Mouse (Mus musculus) small intestine, adult 2 months (tissue): ENCODE measurements around the gene Fcgr4. TPM values are rescaled to one million over a fixed set of nuclear protein-coding genes. Genes with fewer than 3 reads are reported as not detected.
"Not testable (repeated sequence)": the region's sequence is repeated elsewhere in the genome, so short reads cannot be mapped to it uniquely, and the experiment has no call there.

ENCODE experiments used
- H3K27ac ChIP-seq: fragments of 200-500 bp; 2 replicates; pipeline ENCODE4 v1.5.1; 2012; ENCODE audit warnings: low read depth, low read length, control low read depth, inconsistent platforms; ENCODE audit not compliant: insufficient read depth
- H3K27me3 ChIP-seq: fragments of 200-500 bp; 2 replicates; pipeline ENCODE4 v1.6.1; 2012; ENCODE audit warnings: mild to moderate bottlenecking, moderate library complexity, low read length, inconsistent platforms; ENCODE audit not compliant: control insufficient read depth, insufficient read depth
- H3K36me3 ChIP-seq: fragments of 200-500 bp; 2 replicates; pipeline ENCODE4 v1.6.1; 2012; ENCODE audit warnings: mild to moderate bottlenecking, low read length, control low read depth, inconsistent platforms; ENCODE audit not compliant: control insufficient read depth, insufficient read depth
- H3K4me1 ChIP-seq: fragments of 200-500 bp; 2 replicates; pipeline ENCODE4 v1.6.1; 2012; ENCODE audit warnings: low read length, inconsistent platforms, mixed read lengths; ENCODE audit not compliant: control insufficient read depth, insufficient read depth, insufficient read length
- H3K4me3 ChIP-seq: fragments of 200-500 bp; 2 replicates; pipeline ENCODE4 v1.5.1; 2012; ENCODE audit warnings: low read depth, mild to moderate bottlenecking, control low read depth, inconsistent platforms, low read length, moderate library complexity
- WGBS: fragments of 180-500 bp; shearing (Covaris S2); methylation state at CpG from one replicate; pipeline ENCODE4 v1.1.7; 2018; 5-methylcytosine and 5-hydroxymethylcytosine counted together
- polyA plus RNA-seq: library from polyadenylated mRNA; depleted of rRNA; stranded (reverse); fragments of >200 nt; gene quantifications from 2 replicates; pipeline ENCODE4 v1.2.3, GENCODE M21; 2012

Fcgr4 gene
- polyA plus RNA-seq, 1 experiment: 2.8 TPM

DNA sequence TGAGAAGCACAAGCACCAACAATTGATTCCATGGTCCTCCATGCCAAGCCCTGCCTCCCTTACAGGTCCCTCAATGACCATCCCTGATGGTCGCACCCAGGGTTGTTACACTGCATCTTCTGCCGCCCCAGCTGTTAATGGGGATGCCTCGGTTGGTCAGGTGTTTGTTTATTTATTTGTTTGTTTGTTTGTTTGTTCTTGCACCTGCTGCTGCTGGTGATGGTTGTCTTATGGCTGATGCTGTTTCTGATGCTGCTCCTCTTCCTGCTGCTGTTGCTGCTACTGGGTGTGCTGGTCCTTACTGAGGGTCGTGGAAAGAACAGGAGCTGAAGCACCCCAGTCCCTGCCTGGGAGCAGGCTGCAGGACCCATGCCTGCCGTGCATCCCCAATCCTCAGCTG, 49.2 kb downstream of the Fcgr4 start:
- H3K4me3 ChIP-seq, H3K27ac ChIP-seq, H3K4me1 ChIP-seq, H3K36me3 ChIP-seq: not testable (repeated sequence)
- 36% methylated on average over 5 of the region's 5 CpGs for WGBS
- H3K27me3 ChIP-seq: peaks cover 19% of the 10 kb centered on the region

DNA sequence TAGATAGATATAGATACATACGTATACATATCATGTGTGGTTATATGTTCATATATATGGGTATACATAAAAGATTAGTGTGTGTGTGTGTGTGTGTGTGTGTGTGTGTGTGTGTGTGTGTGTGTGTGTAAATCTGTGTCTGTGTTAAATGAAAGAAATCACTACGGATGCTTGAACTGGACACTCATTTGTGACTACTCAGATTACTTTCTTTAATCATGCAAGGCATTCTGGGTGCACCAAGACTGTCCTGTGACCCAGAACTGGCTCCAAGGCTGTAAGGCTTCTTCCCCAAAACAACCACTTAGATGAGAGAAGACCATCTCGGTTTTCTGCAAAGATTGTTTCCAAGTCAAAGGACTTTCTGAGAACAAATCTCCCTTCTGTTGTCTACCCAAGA, 50.8 kb downstream of the Fcgr4 start:
- H3K4me1 ChIP-seq, H3K36me3 ChIP-seq, H3K27ac ChIP-seq, H3K4me3 ChIP-seq: not testable (repeated sequence)
- WGBS: 62% methylated on average over 3 of the region's 3 CpGs
- H3K27me3 ChIP-seq: peaks cover 14% of the 10 kb centered on the region

DNA sequence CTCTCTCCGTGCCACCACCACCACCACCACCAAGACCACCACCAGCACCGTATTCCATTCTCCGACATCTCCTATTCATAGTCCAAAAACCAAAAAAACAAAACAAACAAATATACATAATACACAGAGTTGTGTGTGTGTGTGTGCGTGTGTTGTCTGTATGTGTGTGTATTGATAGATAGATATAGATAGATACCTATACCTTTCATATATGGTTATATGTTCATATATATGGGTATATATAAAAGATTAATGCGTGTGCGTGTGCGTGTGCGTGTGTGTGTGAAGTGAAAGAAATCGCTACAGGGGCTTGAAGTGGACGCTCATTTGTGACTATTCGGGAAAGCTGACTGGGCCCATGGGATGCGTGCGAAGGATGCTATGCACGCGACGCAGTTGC, 52.2 kb downstream of the Fcgr4 start:
- not testable (repeated sequence) for H3K4me1 ChIP-seq, H3K36me3 ChIP-seq, H3K27ac ChIP-seq, H3K4me3 ChIP-seq, H3K27me3 ChIP-seq
- 16% methylated on average over 16 of the region's 16 CpGs for WGBS

DNA sequence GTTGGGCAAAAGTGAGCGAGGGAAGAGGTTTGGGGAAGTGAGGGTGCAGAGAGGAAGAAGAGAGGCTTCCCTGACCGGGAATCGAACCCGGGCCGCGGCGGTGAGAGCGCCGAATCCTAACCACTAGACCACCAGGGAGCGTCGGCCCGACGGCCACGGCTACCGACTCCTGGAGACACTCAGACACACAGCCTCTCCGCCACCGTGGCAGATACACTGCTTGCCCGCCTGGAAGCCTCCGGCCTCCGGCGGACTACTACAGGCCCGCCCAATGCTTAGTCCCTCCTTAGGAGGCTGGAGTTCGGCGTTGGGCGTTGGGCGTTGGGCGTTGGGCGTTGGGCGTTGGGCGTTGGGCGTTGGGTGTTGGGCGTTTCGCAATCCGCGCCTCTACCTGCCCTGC, 53.0 kb downstream of the Fcgr4 start:
- not testable (repeated sequence) for H3K4me1 ChIP-seq, H3K36me3 ChIP-seq, H3K4me3 ChIP-seq, H3K27me3 ChIP-seq, H3K27ac ChIP-seq
- WGBS: no CpG with 5 or more reads among the region's 35 CpGs

DNA sequence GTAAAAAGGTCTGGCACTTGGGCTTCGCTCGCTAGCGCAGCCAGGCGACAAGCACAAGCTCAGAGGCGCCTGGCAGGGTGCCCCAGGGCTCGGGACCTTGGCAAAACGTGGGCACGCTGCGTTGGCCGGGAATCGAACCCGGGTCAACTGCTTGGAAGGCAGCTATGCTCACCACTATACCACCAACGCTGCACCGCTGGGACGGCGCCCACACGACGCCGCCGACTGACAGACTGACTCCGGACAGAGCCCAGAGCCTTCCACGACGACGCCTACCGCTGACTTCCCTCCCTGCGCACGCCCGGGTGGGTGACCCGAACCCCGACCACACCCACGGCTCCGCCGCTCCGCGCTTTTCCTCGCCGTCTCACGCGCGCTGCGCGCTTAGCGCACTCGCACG, 53.5 kb downstream of the Fcgr4 start:
- H3K36me3 ChIP-seq, H3K4me3 ChIP-seq, H3K27ac ChIP-seq, H3K4me1 ChIP-seq, H3K27me3 ChIP-seq: not testable (repeated sequence)
- WGBS: no CpG with 5 or more reads among the region's 45 CpGs

DNA sequence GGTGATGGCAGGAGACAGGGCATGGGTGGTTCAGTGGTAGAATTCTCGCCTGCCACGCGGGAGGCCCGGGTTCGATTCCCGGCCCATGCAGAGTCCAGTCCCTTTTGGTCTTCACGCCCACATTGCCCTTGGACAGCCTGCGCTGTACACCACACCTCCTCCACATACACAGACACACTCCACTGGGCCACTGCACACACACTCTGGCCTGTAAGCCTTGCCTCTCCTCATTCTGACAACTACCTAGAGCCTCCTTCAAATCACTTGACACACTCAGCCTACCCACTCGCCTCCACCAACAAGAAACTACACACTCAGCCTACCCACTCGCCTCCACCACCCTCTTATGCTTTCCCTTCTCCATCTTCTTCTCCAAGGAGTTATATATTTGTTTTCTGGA, 55.6 kb downstream of the Fcgr4 start:
- H3K36me3 ChIP-seq, H3K27ac ChIP-seq, H3K4me3 ChIP-seq, H3K4me1 ChIP-seq: not testable (repeated sequence)
- peaks cover 11% of the 10 kb centered on the region for H3K27me3 ChIP-seq
- 18% methylated on average over 7 of the region's 10 CpGs for WGBS

DNA sequence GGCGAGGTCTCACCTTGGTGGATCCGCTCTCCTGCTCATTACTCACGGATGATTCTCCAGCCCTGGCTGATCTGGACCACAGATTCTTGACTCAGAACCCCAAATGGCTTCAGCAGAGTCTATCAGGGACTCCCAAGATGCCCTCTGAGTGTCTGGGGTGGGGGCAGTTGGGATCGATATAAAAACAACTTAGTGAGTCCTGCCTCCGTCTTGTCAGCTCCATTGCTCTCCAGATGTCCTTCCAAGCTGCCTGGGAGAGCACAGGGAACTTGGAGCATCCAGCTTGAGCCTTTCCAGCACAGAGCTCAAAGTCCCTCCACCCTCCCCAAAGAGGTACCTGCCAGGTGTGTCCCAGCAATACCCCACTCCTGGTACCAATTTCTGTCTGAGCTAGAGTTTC, 57.5 kb downstream of the Fcgr4 start:
- H3K27me3 ChIP-seq, H3K27ac ChIP-seq, H3K4me1 ChIP-seq, H3K36me3 ChIP-seq, H3K4me3 ChIP-seq: not testable (repeated sequence)
- 80% methylated on average over 5 of the region's 5 CpGs for WGBS

DNA sequence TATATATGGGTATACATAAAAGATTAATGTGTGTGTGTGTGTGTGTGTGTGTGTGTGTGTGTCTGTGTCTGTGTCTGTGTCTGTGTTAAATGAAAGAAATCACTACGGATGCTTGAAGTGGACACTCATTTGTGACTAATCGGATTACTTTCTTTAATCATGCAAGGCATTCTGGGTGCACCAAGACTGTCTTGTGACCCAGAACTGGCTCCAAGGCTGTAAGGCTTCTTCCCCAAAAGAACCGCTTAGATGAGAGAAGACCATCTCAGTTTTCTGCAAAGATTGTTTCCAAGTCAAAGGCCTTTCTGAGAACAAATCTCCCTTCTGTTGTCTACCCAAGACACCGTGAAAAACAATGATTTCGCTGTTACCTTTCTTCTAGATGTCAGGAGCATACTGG, 58.5 kb downstream of the Fcgr4 start:
- not testable (repeated sequence) for H3K27me3 ChIP-seq, H3K4me3 ChIP-seq, H3K36me3 ChIP-seq, H3K4me1 ChIP-seq, H3K27ac ChIP-seq
- WGBS: 44% methylated on average over 5 of the region's 5 CpGs

DNA sequence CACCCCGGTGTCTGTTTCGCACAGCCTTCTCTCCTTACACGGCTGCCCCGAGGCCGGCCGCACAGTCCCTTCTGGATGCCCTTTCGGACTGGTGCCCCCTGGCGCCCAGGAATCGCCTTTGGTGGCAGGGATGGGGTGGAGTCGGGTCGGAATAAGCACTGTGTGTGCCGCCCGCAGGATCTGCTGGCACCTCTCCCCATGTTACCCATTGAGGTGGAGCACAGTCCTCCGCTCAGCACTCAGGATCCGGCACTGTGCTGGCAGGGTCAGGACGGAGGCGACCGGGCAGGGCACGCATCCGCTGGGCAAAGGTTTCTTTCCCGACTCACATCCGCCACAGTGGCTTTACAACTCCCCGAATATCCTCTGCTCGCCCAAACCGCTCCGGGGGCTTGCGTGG, 59.2 kb downstream of the Fcgr4 start:
- H3K27me3 ChIP-seq, H3K4me3 ChIP-seq, H3K27ac ChIP-seq, H3K36me3 ChIP-seq, H3K4me1 ChIP-seq: not testable (repeated sequence)
- WGBS: 2% methylated on average over 20 of the region's 27 CpGs

DNA sequence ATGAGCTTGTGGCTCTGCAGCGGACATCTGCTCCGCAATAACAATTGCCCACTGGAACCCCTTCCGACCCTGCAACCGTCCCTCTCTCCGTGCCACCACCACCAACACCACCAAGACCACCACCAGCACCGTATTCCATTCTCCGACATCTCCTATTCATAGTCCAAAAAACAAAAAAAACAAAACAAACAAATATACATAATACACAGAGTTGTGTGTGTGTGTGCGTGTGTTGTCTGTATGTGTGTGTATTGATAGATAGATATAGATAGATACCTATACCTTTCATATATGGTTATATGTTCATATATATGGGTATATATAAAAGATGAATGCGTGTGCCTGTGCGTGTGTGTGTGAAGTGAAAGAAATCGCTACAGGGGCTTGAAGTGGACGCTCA, 59.7 kb downstream of the Fcgr4 start:
- H3K4me3 ChIP-seq: 0 out of 2 replicates have a peak overlapping the region, but pooled peaks have one; percentile 27
- WGBS: 19% methylated on average over 12 of the region's 12 CpGs
- H3K4me1 ChIP-seq: not testable (repeated sequence)

DNA sequence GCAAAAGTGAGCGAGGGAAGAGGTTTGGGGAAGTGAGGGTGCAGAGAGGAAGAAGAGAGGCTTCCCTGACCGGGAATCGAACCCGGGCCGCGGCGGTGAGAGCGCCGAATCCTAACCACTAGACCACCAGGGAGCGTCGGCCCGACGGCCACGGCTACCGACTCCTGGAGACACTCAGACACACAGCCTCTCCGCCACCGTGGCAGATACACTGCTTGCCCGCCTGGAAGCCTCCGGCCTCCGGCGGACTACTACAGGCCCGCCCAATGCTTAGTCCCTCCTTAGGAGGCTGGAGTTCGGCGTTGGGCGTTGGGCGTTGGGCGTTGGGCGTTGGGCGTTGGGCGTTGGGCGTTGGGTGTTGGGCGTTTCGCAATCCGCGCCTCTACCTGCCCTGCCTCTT, 60.6 kb downstream of the Fcgr4 start:
- H3K36me3 ChIP-seq, H3K27ac ChIP-seq, H3K27me3 ChIP-seq, H3K4me1 ChIP-seq: not testable (repeated sequence)
- peak overlapping the region; percentile 37; the same call in 1 of the 2 replicates for H3K4me3 ChIP-seq
- WGBS: 0% methylated on average over 1 of the region's 35 CpGs

More for the DNA sequence above, 59.7 kb downstream of the Fcgr4 start:
- H3K27ac ChIP-seq, H3K36me3 ChIP-seq, H3K27me3 ChIP-seq: not testable (repeated sequence)
